Mouse (Mus musculus) thymus, postnatal 14 days (tissue): ENCODE data around the gene Cbr4.
A peak's percentile ranks its signal among the peaks of the same experiment; 100 is the strongest.

Experiments
- DNase-seq: peaks from one replicate; pipeline ENCODE4 v3.0.0; 2021

Cbr4 gene

DNA sequence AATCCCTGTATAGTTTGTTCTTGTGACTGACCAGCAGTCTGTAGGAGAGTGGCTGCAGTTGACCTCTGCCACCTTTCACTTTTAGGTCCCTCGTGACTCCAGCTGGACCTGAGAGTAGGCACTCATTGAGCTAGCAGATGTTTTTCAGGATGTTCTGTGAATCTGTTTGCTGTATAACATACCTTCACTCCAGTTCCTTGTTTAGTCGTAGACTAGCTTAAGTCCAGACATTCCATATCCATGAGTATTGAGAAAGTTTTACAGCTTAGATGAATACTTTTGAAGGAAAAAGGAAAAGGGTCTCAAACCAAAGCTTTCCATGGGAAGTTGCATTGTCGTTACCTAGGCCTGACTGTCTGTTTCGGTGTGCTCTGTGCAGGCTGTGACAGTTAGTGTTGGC lies 9.6 kb downstream of the Cbr4 start:
- DNase-seq = no peak

DNA sequence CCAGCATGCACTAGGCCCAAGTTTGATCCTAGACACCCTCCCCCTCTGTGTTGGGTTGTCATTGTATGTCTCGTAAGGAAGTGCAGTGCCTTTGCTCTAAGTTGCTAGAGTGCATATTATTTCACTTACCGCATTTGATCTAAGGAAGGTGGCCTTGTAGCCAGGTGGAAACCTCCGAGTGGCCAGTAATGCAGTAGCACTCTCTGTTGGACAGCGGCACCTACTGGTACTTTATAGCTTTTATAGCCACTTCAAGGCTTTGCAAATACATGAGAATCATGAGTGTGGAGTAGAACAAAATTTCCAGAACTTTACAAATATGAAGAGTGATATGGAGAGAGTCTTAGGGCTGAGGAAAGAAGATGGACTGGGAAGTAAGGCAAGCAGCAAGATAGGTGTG lies 11.5 kb downstream of the Cbr4 start:
- no peak for DNase-seq

DNA sequence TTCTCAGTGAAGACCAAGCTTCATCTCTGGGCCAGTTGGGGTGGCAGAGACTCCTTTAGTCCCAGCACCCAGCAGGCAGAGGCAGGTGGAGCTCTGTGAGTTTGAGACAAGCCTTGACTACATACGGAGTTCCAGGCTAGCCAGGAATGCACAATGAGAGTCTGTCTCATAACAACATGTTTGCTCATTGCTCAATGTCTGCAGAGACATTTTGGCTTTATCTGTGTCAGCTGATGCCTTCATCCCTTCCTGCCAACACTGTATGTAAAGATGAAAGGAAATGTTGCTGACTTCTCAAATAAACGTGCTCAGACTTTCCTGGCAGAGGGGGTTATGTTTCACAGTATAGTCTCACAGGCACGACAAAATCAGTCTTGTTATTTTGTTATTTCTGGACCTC lies 13.4 kb downstream of the Cbr4 start:
- no peak for DNase-seq

DNA sequence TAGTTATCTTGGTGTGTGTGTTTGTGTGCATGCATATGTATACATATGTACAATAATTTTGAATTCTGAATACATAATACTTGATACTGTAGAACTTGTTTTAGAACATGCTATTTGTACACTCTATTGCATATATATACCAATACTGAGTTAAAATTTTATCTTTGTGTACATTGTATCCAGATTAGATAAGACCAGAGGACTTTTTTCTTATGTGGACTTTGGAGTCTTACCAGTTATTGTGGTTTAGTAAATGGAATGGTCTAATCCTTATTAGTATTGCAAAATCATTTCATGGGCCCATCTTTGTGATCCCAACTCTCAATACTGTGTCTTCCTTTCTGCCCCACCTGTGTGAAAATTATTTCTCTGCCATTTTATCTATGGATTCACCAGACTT lies 14.7 kb downstream of the Cbr4 start:
- no peak for DNase-seq

DNA sequence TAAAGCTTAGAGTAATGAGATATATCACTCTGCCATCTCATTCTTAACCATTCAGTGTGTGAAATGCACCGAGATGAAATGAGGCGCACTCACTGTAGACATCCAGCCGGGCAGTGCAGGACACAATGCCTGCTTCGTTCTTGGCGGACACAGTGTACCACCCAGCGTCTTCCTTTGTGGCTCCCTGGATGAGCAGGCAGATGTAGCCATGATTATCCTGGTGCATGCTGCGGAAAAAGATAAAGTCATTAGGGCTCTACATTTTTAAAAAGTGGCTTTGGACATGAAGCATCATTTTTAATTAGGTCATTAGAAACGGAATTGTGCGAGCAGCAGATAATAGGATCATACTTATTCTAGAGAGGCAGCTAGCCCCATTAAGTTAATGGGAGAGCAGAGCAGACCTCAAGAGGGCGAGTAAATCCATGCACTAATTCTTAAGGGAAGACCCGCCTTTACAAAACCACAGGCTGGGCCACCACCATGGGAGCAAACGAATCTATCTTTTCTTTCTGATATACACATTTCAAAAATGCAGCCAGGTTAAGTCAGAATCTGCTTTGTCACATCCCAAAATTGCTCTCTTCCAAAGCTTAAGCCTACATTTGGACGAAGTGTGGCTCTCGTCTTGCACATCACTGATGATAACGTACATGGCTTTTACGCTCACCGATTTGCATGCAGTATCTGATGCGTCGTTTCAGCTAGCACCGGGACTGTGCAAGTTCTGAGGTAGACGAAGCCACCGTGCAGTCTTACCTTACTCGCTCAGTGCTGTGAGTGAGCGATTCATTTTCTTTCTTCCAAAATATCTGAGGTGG lies 27.8 kb downstream of the Cbr4 start:
- DNase-seq = no peak

DNA sequence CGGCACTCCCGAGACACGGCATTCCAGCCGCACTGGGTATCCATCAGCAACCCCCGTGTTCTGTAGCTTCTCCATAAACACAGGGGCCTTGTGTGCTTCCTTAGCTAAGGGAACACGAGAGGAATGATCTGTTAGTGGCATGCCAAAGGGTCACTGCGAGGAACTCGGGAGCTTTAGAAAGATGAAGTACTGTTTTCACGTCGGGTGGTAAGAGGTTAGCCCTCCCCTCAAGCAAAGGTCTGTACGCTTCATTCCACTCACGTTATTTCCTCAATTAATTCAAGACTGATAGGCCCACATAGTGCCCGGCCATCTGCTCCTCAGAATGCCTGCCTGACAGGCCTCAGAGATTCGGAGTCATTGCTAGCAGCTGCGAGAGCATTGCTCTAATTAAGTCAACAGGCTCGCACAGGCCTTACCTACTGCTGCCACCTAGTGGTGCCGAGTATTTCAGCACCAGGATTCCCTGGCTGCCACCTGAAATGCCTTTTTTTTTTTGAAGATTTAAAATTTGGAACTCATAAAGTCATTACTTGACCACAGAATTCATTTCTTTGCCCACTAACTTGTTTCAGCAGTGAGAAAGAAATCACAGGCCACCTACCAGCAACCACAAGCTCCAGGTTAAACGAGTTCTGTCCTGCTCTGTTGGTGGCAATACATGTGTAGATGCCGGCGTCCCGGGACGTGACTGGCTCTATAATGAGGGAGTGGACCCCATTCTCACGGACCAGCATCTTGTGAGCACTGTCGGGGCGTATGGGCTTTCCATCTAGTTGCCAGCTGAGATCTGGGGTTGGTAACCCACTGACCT lies 28.6 kb downstream of the Cbr4 start:
- peak; percentile 75 for DNase-seq

DNA sequence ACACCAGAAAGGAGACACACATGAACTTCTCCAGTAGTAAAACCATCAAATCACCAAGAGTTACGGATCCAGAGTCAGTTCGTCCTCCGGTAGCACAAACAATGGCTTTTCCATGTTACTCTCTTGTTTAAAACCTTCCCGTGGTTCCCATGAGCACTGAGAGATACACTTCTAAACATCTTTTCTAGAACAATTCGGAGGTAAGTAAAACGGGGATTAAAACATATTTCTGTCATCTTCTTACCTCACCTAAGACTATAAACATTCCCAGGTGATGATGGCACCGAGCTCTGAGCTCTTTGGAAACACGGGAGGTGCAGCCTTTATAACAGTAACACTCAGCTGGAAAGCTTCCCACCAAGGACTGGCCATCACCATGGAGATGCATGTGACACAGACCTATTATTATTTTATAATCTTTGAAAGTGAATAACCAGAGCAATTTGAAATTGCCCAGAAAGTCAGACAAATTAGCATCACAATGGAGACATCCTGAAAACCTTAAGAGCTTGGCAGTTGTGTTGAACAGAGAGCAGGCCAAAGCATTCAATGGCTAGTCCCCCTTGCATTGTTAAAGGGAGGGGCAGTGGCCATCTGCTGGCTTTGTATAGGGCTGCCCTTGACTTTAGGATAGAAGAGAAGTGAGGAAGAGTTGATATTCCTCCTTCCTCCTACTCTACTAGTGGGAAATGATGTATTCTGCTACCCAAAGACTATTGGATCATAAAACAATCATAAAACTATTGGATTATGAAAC lies 29.4 kb downstream of the Cbr4 start:
- no peak for DNase-seq

DNA sequence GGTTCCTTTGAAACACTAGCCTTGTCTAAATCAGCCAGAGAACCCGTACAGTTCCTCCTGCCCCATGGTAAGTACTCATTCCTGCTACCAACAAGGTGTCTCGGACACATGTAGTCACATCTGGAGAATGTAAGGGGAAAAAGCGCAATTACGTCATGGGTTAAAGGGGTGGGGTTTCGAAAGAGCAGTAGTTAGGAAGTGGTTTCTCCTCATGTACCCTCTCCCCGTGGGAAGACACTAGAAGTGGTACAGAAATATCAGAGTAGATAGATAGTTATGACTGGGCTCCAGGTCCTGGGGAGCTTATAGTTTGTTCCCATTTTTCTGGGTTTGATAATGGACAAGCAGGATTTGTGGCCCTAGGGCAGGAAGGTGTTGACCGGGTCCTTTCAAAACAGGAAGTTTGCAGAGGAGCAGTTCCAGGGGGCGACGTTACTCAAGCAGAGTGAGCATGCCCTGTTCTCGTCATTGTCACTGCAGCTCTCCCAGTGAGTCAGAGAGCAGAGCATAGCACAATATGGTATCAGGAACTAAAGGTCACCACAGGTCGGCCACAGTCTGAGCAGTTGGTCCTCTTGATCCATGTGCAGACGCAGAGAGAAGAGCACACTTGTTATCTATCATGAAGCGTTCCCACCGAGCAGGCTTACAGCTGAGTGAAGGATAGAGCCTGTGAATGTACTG lies 30.1 kb downstream of the Cbr4 start:
- peak; percentile 23 for DNase-seq

DNA sequence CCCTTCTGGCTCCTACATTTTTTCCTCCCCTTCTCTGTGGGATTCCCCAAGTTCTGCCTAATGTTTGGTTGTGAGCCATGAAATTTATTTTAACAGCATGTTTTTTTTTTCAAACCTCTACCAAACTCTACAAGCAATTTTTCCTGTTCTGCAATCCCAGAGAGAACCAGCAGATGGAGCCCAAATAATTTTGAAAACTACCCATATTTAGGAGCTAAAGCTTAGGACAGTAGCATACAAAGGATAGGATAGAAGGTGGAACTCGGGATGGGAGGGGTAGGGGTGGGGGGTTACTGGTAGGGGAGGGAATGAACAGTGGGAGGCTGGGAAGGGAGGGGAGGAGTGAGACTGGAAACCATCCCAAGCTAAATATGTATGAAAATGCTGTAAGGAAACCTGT lies 34.6 kb downstream of the Cbr4 start:
- peak; percentile 18 for DNase-seq

DNA sequence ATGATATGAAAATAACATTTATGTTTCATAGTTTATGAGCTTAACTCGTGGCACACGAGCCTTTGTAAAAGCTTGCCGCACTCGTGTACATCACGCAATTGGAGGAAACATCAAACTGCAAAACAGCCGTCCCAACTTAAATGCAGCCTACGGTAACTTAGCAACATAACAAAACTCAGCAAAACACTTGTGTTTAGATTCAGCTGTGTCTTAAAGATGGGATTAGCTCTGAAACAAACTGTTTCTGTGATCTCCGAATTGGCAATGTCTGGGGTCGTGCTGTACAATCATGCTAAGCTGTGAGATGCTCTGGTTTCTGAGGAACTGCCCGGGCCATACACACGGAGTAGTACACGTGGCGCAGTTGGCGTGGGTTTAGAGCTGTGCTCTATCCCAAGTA lies 39.5 kb downstream of the Cbr4 start:
- no peak for DNase-seq

DNA sequence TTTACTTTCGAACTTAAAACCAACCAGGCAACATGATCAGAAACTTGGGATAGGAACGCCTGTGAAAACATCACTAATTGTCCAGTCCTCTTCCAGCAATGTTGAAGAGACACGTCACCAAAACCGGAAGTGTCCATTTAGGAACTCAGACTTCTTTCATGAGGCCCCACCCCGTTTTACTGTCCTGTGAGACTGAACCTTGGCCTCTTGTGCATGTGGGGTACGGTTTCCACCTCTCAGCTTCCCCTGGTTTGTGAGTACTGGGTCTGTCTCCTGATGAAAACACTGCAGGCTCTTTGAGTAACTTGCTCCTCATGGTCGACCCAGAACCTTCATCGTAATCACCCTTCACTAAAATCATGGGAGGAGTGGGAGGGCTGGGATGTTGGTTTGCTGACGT lies 40.7 kb downstream of the Cbr4 start:
- no peak for DNase-seq

DNA sequence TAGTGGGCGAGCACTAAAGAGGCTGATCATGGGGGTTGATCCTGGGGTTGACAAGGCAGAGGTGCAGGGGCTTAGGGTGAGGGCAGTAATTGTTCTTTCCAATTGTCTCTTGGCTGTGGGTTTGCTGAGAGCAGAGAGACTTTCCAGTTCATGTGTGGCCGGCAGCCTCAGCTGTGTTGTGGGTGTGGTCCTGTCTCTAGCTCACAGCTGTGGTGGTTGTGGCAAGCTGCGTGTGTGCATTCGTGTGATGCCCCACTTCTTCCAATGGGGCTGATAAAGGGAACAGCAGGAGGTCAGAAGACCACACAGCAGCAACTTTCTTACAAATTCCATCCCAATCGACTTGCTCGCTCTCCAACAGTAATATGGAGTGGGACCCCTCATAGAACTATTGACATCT lies 41.1 kb downstream of the Cbr4 start:
- DNase-seq = no peak

DNA sequence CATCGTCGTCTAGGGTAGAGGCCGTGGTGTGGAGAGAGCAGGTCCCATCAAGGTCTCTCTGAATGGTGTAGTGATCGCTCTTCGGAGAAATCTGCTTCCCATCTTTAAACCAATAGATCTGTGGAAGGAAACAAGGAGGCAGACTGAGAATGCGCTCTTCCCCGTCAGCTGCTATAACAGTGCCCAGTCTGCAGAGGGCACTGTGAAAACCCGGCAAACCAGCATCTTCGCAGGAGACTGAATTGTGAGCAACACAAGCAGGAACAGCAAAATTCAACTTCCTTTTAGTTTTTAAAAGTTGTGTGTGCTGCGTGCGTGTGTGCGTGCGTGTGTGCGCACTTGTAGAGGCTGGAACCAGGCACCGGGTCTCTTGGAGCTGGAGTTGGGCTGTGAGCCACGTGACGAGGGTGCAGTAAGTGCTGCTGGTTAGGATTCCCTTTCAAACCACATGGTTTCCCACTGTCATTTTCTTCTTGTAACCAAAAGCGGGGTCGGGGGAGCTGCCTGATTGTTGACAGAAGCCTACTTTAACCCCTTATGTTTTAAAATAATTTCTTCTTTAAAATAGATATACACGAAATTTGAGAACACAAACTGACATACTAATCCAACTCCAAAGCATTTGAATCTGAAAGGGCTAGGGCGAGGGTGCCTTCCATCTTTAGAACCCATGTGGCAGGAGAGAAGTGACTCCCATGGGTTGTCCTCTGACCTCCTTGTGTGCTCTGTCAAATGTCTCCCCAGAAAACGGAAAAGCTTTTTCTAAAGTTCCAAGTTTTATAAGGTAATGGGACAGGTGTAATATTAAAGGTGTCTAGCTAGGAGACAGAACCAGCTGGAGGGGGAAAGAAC lies 44.6 kb downstream of the Cbr4 start:
- DNase-seq = no peak

DNA sequence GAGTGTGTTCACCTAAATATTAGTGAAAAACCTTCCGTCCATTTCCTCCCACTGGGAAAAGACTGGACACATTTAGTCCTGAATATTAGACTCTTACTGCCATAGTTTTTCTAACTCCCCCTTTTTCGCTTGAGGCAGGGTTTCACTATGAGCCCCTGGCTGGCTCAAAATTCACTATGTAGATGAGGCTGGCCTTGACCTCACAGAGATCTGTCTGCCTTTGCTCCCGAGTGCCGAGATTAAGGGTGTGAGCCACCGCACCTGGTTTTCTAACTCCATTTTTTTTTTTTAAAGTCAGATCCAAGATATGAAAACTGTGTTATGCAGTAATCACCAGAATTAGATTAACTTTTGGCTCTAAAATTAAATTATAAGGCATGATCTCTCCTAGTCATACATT lies 45.3 kb downstream of the Cbr4 start:
- DNase-seq = no peak

DNA sequence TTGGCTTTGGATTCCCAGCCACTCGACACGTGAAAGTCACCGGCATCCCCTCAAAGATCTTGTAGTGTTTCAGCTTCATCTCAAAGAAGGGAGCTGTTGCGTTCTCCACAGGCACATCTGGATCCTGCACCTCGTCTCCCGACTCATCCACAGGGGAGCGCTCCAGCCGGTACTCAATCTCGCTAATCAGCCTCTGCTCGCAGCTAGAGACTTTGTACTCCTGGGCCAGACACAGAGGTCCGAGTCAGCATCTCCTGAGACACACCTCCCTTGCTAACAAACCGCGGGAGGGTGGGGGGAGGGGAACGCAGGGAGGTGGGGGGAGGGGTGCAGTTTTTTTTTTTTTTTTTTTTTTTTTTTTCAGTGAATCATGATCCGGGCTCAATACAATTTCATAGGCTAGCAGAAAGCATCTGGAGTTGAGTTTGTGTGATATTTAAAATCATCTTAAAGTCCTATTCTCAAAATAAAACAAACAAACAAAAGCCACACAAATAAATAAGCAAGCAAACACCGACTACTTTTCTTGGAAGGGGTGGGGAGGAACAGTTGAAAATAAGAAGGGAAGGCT lies 45.9 kb downstream of the Cbr4 start:
- no peak for DNase-seq

DNA sequence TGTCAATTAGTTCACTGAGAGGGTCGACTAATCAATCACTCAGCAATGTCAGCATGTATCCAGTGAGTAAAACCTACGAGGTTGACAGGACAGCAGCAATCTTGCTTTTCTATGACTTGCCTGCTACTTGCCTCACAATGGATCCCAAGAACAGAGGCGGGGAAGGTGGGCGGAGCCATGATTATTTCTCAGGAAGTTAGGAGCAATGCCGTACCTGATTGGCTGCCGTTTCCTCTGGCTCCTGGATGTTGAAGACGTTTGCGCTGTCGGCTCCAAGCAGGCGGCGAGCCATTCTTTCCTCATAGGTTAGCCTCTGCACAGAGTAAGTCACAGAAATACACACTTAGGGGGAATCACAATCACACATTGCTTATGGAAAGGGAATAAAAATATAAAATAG lies 47.9 kb downstream of the Cbr4 start:
- no peak for DNase-seq

DNA sequence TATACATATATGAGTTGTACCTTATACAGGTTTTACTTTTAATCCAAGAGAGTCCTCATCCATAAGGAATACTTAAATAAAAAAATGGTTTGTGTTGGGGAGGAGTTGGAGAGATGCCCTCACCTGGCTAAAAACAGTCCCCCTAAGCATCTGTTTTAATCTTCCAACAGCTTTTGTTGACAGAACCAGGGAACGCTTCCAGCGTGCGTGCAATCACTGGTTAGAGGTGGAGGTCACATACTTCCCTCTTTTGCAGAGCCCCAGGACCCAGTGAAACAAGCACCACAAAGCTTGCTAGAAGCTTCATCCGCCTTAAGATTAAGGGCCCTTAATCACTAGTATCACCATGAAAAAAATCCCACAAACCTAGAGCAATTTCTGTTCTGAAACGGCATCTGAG lies 49.9 kb downstream of the Cbr4 start:
- DNase-seq = no peak

DNA sequence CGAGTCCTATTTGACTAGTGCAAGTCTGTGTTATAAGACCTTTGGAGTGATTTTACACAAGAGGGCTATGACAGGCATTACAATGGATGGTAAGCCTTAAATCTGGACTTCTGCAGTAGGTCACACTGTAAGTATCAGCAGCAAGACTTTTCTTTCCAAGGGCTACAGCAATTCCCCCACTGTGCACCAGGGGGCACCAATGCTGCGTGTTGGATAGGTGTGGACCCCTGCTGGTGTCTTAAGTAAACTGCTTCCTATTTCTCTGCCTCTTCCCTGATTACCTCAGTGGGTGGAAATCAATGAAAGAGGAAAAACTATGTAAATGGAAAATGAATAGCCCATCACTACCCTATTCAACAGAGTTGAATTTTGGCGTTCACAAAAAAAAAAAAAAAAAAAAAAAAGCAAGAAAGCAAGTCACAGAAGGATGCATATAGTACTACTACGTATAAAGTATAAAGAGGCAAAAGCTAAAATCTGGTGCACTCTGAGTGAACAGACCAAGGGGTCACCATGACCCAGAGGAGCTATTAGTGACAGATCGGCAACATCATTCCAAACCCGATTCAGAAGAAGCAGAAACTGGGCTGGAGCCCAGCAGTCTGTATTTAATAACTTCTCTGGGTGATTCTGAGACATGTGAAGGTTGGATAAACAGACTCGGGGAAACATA lies 52.4 kb downstream of the Cbr4 start:
- peak; percentile 81 for DNase-seq

DNA sequence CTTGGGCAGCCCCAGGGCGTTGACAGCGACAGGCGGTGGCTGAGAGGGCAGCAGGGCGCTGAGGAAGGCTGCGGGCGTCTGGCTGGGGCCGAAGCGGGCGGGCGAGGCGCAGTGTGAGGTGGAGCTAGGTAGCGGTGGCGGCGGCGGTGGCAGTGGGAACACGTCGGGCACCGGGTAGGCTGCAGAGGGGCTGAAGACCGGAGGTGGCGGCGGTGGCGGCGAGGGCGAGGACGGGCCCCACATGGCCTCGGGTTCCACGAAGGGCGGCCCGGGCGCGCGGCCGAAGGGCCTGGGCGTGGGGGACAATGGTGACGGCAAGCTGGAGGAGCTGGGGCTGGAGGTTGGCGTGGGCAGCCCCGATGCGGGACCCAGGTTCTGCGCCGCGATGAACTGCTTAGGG lies 62.1 kb downstream of the Cbr4 start:
- DNase-seq = no peak

DNA sequence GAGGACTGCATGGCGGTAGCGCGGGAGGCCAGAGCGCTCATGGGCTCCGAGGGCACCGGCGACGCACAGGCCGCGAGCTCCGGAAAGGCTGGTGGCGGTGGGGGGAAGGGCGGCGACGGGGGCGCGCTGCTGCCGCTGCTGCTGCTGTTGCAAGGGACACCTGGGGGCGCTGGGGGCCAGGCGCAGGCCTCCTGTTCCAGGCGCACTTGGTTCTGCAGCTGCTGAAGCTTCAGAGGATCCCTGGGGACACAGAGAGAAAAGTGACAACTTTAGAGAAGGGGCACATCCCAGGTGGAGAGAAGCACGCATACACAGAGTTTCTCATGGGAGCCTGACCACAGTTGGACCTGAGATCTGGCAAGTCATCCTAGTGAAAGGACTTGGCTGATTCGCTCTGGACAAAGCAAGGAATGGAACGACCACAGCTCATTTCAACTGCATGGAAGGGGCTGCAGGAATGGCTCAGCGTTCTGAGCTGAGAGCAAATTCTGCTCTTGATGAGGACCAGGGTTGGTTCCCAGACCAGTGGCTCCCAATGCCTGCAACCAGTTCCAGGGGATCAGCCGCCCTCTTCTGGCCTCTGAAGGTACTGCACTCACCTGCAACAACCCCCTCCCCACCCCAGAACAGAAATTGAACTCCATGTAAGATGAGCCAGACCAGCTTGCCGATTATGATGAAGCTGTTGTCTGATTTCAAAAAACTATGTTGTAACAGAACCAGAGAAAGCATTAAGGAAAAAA lies 62.6 kb downstream of the Cbr4 start:
- DNase-seq = peak; percentile 28
